Mouse (Mus musculus) liver, adult 2 months (tissue): ENCODE data around the gene Mrpl38. TPM values are rescaled to one million over a fixed set of nuclear protein-coding genes. Genes with fewer than 3 reads are reported as not detected.

ENCODE experiments used
- DNase-seq: peaks from one replicate; pipeline ENCODE4 v3.0.0-alpha.2; 2011; ENCODE audit warnings: low read depth, low spot score; ENCODE audit errors: extremely low read depth
- H3K27ac ChIP-seq: fragments of 200-500 bp; replicated peaks from 2 replicates; pipeline ENCODE4 v1.5.1; 2012; ENCODE audit warnings: low read depth, mild to moderate bottlenecking, control low read depth, inconsistent platforms, low read length; ENCODE audit not compliant: insufficient read depth
- H3K27me3 ChIP-seq: fragments of 200-500 bp; 2 replicates; pipeline ENCODE4 v1.6.1; 2012; ENCODE audit warnings: mild to moderate bottlenecking, moderate library complexity, low read length, inconsistent platforms; ENCODE audit not compliant: control insufficient read depth, insufficient read depth
- H3K36me3 ChIP-seq: fragments of 200-500 bp; 2 replicates; pipeline ENCODE4 v1.6.1; 2012; ENCODE audit warnings: low read length, inconsistent platforms; ENCODE audit not compliant: control insufficient read depth, insufficient read depth
- H3K4me1 ChIP-seq: fragments of 200-500 bp; 2 replicates; pipeline ENCODE4 v1.6.1; 2011; ENCODE audit warnings: low read length; ENCODE audit not compliant: control insufficient read depth, insufficient read depth
- H3K4me3 ChIP-seq: fragments of 200-500 bp; 2 replicates; pipeline ENCODE4 v1.5.1; 2011; ENCODE audit warnings: low read depth, mild to moderate bottlenecking, control low read depth, low read length, moderate library complexity; ENCODE audit not compliant: insufficient read depth
- H3K79me2 ChIP-seq: fragments of 200-500 bp; 2 replicates; pipeline ENCODE4 v1.6.1; 2012; ENCODE audit warnings: inconsistent platforms, mild to moderate bottlenecking, low read length, moderate library complexity; ENCODE audit not compliant: control insufficient read depth, insufficient read depth
- H3K9ac ChIP-seq: fragments of 200-500 bp; 2 replicates; pipeline ENCODE4 v1.6.1; 2012; ENCODE audit warnings: low read depth, mild to moderate bottlenecking, control low read depth, inconsistent platforms, low read length
- CTCF ChIP-seq: fragments of 200-500 bp; IDR thresholded peaks from 2 replicates; pipeline ENCODE4 v1.5.1; 2011; ENCODE audit warnings: low read depth, low read length, control low read depth
- POLR2A ChIP-seq: fragments of 200-500 bp; IDR thresholded peaks from 2 replicates; pipeline ENCODE4 v1.6.1; 2011; ENCODE audit warnings: low read length, control low read depth; ENCODE audit not compliant: insufficient read depth; ENCODE audit errors: extremely low read depth
- WGBS: fragments of 180-500 bp; shearing (Covaris S2); methylation state at CpG from one replicate; pipeline ENCODE4 v1.1.7; 2018; 5-methylcytosine and 5-hydroxymethylcytosine counted together
- polyA plus RNA-seq: library from polyadenylated mRNA; depleted of rRNA; stranded (reverse); fragments of >200 nt; gene quantifications from 2 replicates; pipeline ENCODE4 v1.2.3, GENCODE M21; 2012
- total RNA-seq: library from RNA; depleted of rRNA; stranded (reverse); fragments of >200 nt; gene quantifications from 2 replicates; pipeline ENCODE4 v1.2.3, GENCODE M21; 2014

The Mrpl38 gene
- total and polyA plus RNA-seq, 2 experiments, result 26.4 to 63.7 TPM

- H3K27ac ChIP-seq, result peak overlapping the region; percentile 72
- H3K79me2 ChIP-seq, result no peaks in the 10 kb centered on the region
- H3K36me3 ChIP-seq, result no peaks in the 10 kb centered on the region
- H3K4me1 ChIP-seq, result peaks cover 25% of the 10 kb centered on the region
- peak; percentile 92 for DNase-seq
- no peaks in the 10 kb centered on the region for H3K27me3 ChIP-seq
- no peak overlapping the region for H3K4me3 ChIP-seq
- no peak overlapping the region for H3K9ac ChIP-seq
- WGBS, result 24% methylated on average over 6 of the region's 6 CpGs
- TF ChIP-seq POLR2A, result no peak
These were observed 47.1 kb downstream of the Mrpl38 start for GRCm38 (mm10) chr11:116091591-116091990.

- Histone ChIP-seq H3K36me3 (no peaks in the 10 kb centered on the region), H3K79me2 (peaks cover 3% of the 10 kb centered on the region; the same call in 1 of the 2 replicates), H3K27me3 (no peaks in the 10 kb centered on the region), H3K4me1 (peaks cover 24% of the 10 kb centered on the region), H3K27ac (peak overlapping the region; percentile 82), H3K4me3 (no peak overlapping the region), H3K9ac (peak overlapping the region; percentile 32; the same call in 1 of the 2 replicates)
- no peak for TF ChIP-seq CTCF
- no peak for TF ChIP-seq POLR2A
- no peak for DNase-seq
- WGBS, result 91% methylated on average over 6 of the region's 6 CpGs
These were observed 49.1 kb downstream of the Mrpl38 start for GRCm38 (mm10) chr11:116089545-116089944.

GRCm38 (mm10) chr11:116088741-116089394 is 49.8 kb downstream of the Mrpl38 start:
- no peaks in the 10 kb centered on the region for H3K27me3 ChIP-seq
- DNase-seq, result peak; percentile 72
- peaks cover 22% of the 10 kb centered on the region for H3K4me1 ChIP-seq
- peak overlapping the region; percentile 99 for H3K27ac ChIP-seq
- H3K4me3 ChIP-seq, result no peak overlapping the region; the same call in 1 of the 2 replicates
- 27% methylated on average over 11 of the region's 11 CpGs for WGBS
- no peak for TF ChIP-seq CTCF
- no peak for TF ChIP-seq POLR2A
- H3K9ac ChIP-seq, result peak overlapping the region; percentile 68
- H3K79me2 ChIP-seq, result peaks cover 6% of the 10 kb centered on the region; the same call in 1 of the 2 replicates
- peaks cover under 1% of the 10 kb centered on the region; the same call in 1 of the 2 replicates for H3K36me3 ChIP-seq

GRCm38 (mm10) chr11:116088188-116088587 is 50.5 kb downstream of the Mrpl38 start:
- DNase-seq, result peak; percentile 99
- peak overlapping the region; percentile 68 for H3K9ac ChIP-seq
- no peak for TF ChIP-seq CTCF

GRCm38 (mm10) chr11:116087194-116088130 is 51.2 kb downstream of the Mrpl38 start:
- H3K79me2 ChIP-seq, result peaks cover 6% of the 10 kb centered on the region; the same call in 1 of the 2 replicates
- peak overlapping the region; percentile 38 for H3K4me3 ChIP-seq
- peaks cover 7% of the 10 kb centered on the region; the same call in 1 of the 2 replicates for H3K36me3 ChIP-seq
- WGBS, result 1% methylated on average over 31 of the region's 31 CpGs
- peak overlapping the region; percentile 72 for H3K9ac ChIP-seq
- peak; percentile 90 for DNase-seq
- TF ChIP-seq CTCF, result peak; percentile 90
- TF ChIP-seq POLR2A, result 0 out of 2 replicates have a peak, but pooled peaks have one; percentile 23
- H3K4me1 ChIP-seq, result peaks cover 22% of the 10 kb centered on the region
- H3K27ac ChIP-seq, result peak overlapping the region; percentile 98
- H3K27me3 ChIP-seq, result no peaks in the 10 kb centered on the region

More at GRCm38 (mm10) chr11:116088188-116088587, 50.5 kb downstream of the Mrpl38 start:
- Histone ChIP-seq H3K27ac (peak overlapping the region; percentile 99), H3K36me3 (peaks cover 5% of the 10 kb centered on the region; the same call in 1 of the 2 replicates), H3K79me2 (peaks cover 6% of the 10 kb centered on the region; the same call in 1 of the 2 replicates), H3K4me3 (no peak overlapping the region), H3K27me3 (no peaks in the 10 kb centered on the region), H3K4me1 (peaks cover 22% of the 10 kb centered on the region)
- 19% methylated on average over 8 of the region's 8 CpGs for WGBS
